Mouse (Mus musculus): ENCODE measurements around the gene Eif2b2.

- TF ChIP-seq CTCF (IDR thresholded peaks at IDR 0.05 in 2 of 3, conservative IDR thresholded peaks at IDR 0.05 in 1 of 3; ENCODE audit: control insufficient read depth in 1 of 3, insufficient read depth in 1 of 3, low read depth in 2 of 3, low read length in 3 of 3, poor library complexity in 1 of 3, severe bottlenecking in 1 of 3) (no peak), JUND (IDR thresholded peaks at IDR 0.05; ENCODE audit: low read depth, low read length) (no peak), HCFC1 (IDR thresholded peaks at IDR 0.05; ENCODE audit: low read depth, low read length) (no peak), MEF2A (IDR thresholded peaks at IDR 0.05; ENCODE audit: extremely low read depth, insufficient replicate concordance, low read depth, low read length, poor library complexity, severe bottlenecking) (no peak), MYB (IDR thresholded peaks at IDR 0.05; ENCODE audit: low read depth, low read length) (no peak), GABPA (IDR thresholded peaks at IDR 0.05; ENCODE audit: low read depth, low read length) (no peak), ELF1 (IDR thresholded peaks at IDR 0.05; ENCODE audit: low read depth, low read length) (no peak), BHLHE40 (IDR thresholded peaks at IDR 0.05; ENCODE audit: borderline replicate concordance, low read depth, low read length) (no peak), NRF1 (IDR thresholded peaks at IDR 0.05; ENCODE audit: insufficient read depth, low read depth, low read length, poor library complexity, severe bottlenecking) (no peak), SMC3 (IDR thresholded peaks at IDR 0.05; ENCODE audit: low read depth, low read length) (no peak), POLR2A (IDR thresholded peaks at IDR 0.05; ENCODE audit: control insufficient read depth in 1 of 2, insufficient read depth in 1 of 2, low read depth in 1 of 2, low read length in 2 of 2, poor library complexity in 1 of 2) (no peak)
Measured at GRCm38 (mm10) chr12:85217733-85218310, 1.5 kb upstream of the Eif2b2 start.
